Mouse (Mus musculus): ENCODE measurements at regions not wholly inside any gene's neighbourhood (a gene's known extent, or its start where the extent isn't known, plus 50 kb on each side); places are given as distances from the start of the nearest gene placed in this dataset.
"Not testable (repeated sequence)": the region's sequence is repeated elsewhere in the genome, so short reads cannot be mapped to it uniquely, and the experiment has no call there.

DNA sequence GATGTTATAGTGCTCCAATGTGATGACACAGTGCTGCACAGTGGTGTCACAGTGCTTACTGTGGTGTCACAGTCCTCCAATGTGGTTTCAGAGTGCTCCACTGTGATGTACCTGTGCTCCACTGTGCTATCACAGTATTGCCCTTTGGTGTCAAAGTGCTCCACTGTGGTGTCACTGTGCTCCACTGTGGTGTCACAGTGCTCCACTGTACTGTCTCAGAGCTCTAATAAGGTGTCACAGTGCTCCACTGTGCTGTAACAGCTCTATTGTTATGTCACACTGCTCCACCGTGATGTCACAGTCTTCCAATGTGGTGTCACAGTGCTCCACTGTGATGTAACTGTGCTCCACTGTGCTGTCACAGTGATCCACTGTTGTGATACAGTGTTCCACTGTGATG is 94.4 kb upstream of the Scaf8 start:
- H3K27ac ChIP-seq: no peak overlapping the region
- no peak overlapping the region for H3K9ac ChIP-seq (replicated peaks)
- H3K36me3 ChIP-seq (replicated peaks; ENCODE audit: control insufficient read depth, insufficient read depth, low read depth): no peaks in the 10 kb centered on the region
- H3K4me3 ChIP-seq (ENCODE audit: insufficient read depth in 1 of 2, low read depth in 2 of 2, low read length in 2 of 2): no peak overlapping the region
- no peak for TF ChIP-seq EP300 (IDR thresholded peaks at IDR 0.05; ENCODE audit: low read depth)
- no peak for TF ChIP-seq CTCF (IDR thresholded peaks at IDR 0.05; ENCODE audit: low read depth)
- H3K4me2 ChIP-seq (ENCODE audit: low read depth): no peak overlapping the region
- ATAC-seq (ENCODE audit: insufficient read depth) (peak; percentile 32; the same call in 1 of the 2 replicates), DNase-seq (ENCODE audit: low read depth in 3 of 3, low spot score in 3 of 3) (no peak)
- 61% methylated on average over 1 of the region's 1 CpGs for WGBS (ENCODE audit: insufficient replicate concordance)
- H3K9me3 ChIP-seq (ENCODE audit: control insufficient read depth, low read length): no peaks in the 10 kb centered on the region
- no peaks in the 10 kb centered on the region for H3K27me3 ChIP-seq (ENCODE audit: control insufficient read depth, insufficient read depth, low read length)
- no peaks in the 10 kb centered on the region for H3K4me1 ChIP-seq (replicated peaks; ENCODE audit: control insufficient read depth in 2 of 2, insufficient read depth in 2 of 2, low read length in 1 of 2)

DNA sequence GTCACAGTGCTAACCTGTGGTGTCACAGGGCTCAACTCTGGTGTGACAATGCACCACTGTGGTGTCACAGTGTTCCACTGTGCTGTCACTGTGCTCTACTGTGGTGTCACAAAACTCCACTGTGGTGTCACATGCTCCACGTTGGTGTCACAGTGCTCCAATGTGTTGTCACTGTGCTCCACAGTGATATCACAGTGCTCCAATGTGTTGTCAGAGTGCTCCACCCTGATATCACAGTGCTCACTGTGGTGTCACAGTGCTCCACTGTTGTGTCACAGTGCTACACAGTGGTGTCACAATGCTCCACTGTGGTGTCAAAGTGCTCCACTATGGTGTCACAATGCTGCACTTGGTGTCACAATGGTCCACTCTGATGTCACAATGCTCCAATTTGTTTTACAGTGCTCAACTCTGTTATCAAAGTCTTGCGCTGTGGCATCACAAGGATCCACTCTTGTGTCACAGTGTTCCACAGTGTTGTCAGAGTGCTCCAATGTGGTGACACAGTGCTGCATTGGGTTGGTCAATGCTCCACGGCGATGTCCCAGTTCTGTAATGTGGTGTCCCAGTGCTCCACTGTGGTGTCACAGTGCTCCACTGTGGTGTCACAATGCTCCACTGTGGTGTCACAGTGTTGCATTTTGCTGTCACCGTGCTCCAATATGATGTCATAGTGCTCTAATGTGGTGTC is 92.4 kb upstream of the Scaf8 start:
- no peak for DNase-seq (ENCODE audit: low read depth in 3 of 3, low spot score in 3 of 3)
- H3K9ac ChIP-seq (replicated peaks): no peak overlapping the region
- H3K4me2 ChIP-seq (ENCODE audit: low read depth): no peak overlapping the region
- no peak for ATAC-seq (ENCODE audit: insufficient read depth)
- no peaks in the 10 kb centered on the region for H3K27me3 ChIP-seq (ENCODE audit: control insufficient read depth, insufficient read depth, low read length)
- H3K9me3 ChIP-seq (ENCODE audit: control insufficient read depth, low read length): no peaks in the 10 kb centered on the region
- TF ChIP-seq EP300 (IDR thresholded peaks at IDR 0.05; ENCODE audit: low read depth) (no peak), CTCF (IDR thresholded peaks at IDR 0.05; ENCODE audit: low read depth) (no peak)
- no peak overlapping the region for H3K27ac ChIP-seq
- no peak overlapping the region for H3K4me3 ChIP-seq (ENCODE audit: insufficient read depth in 1 of 2, low read depth in 2 of 2, low read length in 2 of 2)
- H3K36me3 ChIP-seq (replicated peaks; ENCODE audit: control insufficient read depth, insufficient read depth, low read depth): no peaks in the 10 kb centered on the region
- H3K4me1 ChIP-seq (replicated peaks; ENCODE audit: control insufficient read depth in 2 of 2, insufficient read depth in 2 of 2, low read length in 1 of 2): no peaks in the 10 kb centered on the region
- 57% methylated on average over 4 of the region's 5 CpGs for WGBS (ENCODE audit: insufficient replicate concordance)

DNA sequence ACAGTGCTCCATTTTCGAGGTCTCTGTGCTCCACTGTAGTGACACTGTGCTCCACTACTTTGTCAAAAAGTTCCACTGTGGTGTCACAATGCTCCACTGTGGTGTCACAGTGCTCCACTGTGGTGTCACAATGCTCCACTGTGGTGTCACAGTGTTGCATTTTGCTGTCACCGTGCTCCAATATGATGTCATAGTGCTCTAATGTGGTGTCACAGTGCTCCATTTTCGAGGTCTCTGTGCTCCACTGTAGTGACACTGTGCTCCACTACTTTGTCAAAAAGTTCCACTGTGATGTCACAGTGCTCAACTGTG is 91.9 kb upstream of the Scaf8 start:
- not testable (repeated sequence) for H3K27ac ChIP-seq; DNase-seq (ENCODE audit: low read depth in 3 of 3, low spot score in 3 of 3); ATAC-seq (ENCODE audit: insufficient read depth); H3K4me1 ChIP-seq (replicated peaks; ENCODE audit: control insufficient read depth in 2 of 2, insufficient read depth in 2 of 2, low read length in 1 of 2); H3K9me3 ChIP-seq (ENCODE audit: control insufficient read depth, low read length); H3K9ac ChIP-seq (replicated peaks); H3K4me3 ChIP-seq (ENCODE audit: insufficient read depth in 1 of 2, low read depth in 2 of 2, low read length in 2 of 2); H3K27me3 ChIP-seq (ENCODE audit: control insufficient read depth, insufficient read depth, low read length); H3K4me2 ChIP-seq (ENCODE audit: low read depth); H3K36me3 ChIP-seq (replicated peaks; ENCODE audit: control insufficient read depth, insufficient read depth, low read depth)
- 45% methylated on average over 3 of the region's 3 CpGs for WGBS (ENCODE audit: insufficient replicate concordance)

DNA sequence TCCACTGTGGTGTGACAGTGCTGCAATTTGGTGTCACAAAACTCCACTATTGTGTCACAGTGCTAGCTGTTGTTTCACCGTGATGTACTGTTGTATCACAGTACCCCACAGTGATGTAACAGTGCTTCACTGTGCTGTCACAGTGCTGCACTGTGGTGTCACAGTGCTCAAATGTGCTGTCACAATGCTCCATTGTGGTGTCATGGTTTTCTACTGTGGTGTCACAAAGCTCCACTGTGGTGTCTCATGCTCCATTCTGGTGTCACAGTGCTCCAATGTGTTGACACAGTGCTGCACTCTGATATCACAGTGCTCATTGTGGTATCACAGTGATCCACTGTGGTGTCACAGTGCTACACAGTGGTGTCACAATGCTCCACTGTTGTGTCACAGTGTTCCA is 91.3 kb upstream of the Scaf8 start:
- no peak for ATAC-seq (ENCODE audit: insufficient read depth)
- no peak for DNase-seq (ENCODE audit: low read depth in 3 of 3, low spot score in 3 of 3)

GRCm38 (mm10) chr17:3026859-3027258 is 87.9 kb upstream of the Scaf8 start:
- DNase-seq (ENCODE audit: low read depth in 3 of 3, low spot score in 3 of 3); H3K4me1 ChIP-seq (replicated peaks; ENCODE audit: control insufficient read depth in 2 of 2, insufficient read depth in 2 of 2, low read length in 1 of 2); H3K4me3 ChIP-seq (ENCODE audit: insufficient read depth in 1 of 2, low read depth in 2 of 2, low read length in 2 of 2); H3K36me3 ChIP-seq (replicated peaks; ENCODE audit: control insufficient read depth, insufficient read depth, low read depth); H3K4me2 ChIP-seq (ENCODE audit: low read depth); H3K27me3 ChIP-seq (ENCODE audit: control insufficient read depth, insufficient read depth, low read length); ATAC-seq (ENCODE audit: insufficient read depth); H3K9me3 ChIP-seq (ENCODE audit: control insufficient read depth, low read length); H3K9ac ChIP-seq (replicated peaks); H3K27ac ChIP-seq: not testable (repeated sequence)
- 50% methylated on average over 1 of the region's 1 CpGs for WGBS (ENCODE audit: insufficient replicate concordance)

More for the DNA sequence above, 91.3 kb upstream of the Scaf8 start:
- H3K4me3 ChIP-seq (ENCODE audit: insufficient read depth in 1 of 2, low read depth in 2 of 2, low read length in 2 of 2): no peak overlapping the region
- WGBS (ENCODE audit: insufficient replicate concordance): 63% methylated on average over 1 of the region's 1 CpGs
- H3K36me3 ChIP-seq (replicated peaks; ENCODE audit: control insufficient read depth, insufficient read depth, low read depth): no peaks in the 10 kb centered on the region
- H3K9me3 ChIP-seq (ENCODE audit: control insufficient read depth, low read length): no peaks in the 10 kb centered on the region
- no peak overlapping the region for H3K9ac ChIP-seq (replicated peaks)
- no peaks in the 10 kb centered on the region for H3K27me3 ChIP-seq (ENCODE audit: control insufficient read depth, insufficient read depth, low read length)
- TF ChIP-seq CTCF (IDR thresholded peaks at IDR 0.05; ENCODE audit: low read depth) (no peak), EP300 (IDR thresholded peaks at IDR 0.05; ENCODE audit: low read depth) (no peak)
- H3K4me1 ChIP-seq (replicated peaks; ENCODE audit: control insufficient read depth in 2 of 2, insufficient read depth in 2 of 2, low read length in 1 of 2): no peaks in the 10 kb centered on the region
- H3K4me2 ChIP-seq (ENCODE audit: low read depth): no peak overlapping the region
- H3K27ac ChIP-seq: no peak overlapping the region

Measured in liver, embryonic 14.5 days (tissue).